Mouse (Mus musculus): ENCODE measurements at regions not wholly inside any gene's neighbourhood (a gene's known extent, or its start where the extent isn't known, plus 50 kb on each side); places are given as distances from the start of the nearest gene placed in this dataset.

GRCm38 (mm10) chr10:16438414-16438813 lies 1284.6 kb upstream of the Cited2 start:
- no peak for DNase-seq (ENCODE audit: low spot score in 2 of 2)

- no peak for DNase-seq (ENCODE audit: low spot score in 2 of 2)
Measured at GRCm38 (mm10) chr10:16440932-16441640, 1281.9 kb upstream of the Cited2 start.

DNA sequence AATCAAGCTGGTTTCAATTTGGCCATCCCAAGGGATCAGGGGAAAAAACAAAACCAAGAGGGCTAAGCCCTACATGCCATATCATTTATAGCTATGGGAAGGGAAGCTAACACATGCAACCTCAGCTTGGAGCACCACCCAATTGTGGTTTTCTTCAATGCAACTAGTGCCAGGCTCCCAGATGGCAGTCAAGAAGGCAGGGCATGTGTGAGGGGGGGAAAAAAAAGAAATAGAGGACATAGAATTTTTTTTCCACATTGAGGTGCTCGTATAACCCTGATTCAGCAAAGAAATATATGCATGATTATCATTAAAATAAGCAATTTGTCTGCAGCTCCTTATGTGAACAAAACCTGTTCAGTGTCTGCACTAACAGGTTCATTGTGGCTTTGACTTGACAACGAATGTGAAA lies 1281.4 kb upstream of the Cited2 start:
- DNase-seq (ENCODE audit: low spot score in 2 of 2) = no peak

DNA sequence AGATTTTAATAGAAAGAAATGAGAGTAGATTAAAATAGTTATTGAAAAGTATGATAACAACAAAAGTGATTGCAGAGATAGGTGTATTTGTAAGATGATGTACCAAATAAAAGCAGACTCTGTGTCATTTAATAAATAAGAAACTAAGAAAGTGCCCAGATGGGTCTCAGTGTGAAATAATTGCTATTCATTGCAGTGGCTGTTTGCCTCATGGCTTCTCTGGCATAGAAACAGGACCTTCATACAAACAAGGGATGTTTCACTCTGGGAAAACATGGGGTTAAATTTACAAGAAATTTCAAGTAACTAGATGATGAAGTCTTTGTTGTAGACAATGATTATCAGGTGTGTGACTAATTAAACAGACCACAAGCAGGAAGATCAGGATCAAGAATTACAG lies 1279.1 kb upstream of the Cited2 start:
- no peak for DNase-seq (ENCODE audit: low spot score in 2 of 2)

DNA sequence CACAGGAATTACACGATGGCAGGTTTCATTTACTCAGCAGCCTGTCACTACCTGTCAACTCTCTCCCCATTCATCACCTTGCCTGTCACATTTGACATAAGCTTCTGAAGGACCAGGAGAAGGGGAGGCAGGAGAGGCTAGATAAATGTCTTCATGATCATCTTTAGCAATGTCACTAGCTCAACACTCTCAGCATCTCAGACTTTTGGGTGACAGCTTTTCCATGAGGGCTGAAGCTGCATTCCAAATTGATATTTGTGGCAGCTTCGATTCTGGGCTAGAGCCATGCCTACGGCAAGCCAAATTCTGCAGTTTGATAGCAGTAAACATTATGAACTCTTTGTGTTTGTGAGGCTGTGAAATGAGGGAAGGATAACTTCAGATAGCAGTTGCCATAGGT lies 1255.1 kb upstream of the Cited2 start:
- DNase-seq (ENCODE audit: low spot score in 2 of 2) = no peak

GRCm38 (mm10) chr10:16469711-16470110 lies 1253.3 kb upstream of the Cited2 start:
- DNase-seq (ENCODE audit: low spot score in 2 of 2) = no peak

GRCm38 (mm10) chr10:16473952-16474521 lies 1249.0 kb upstream of the Cited2 start:
- DNase-seq (ENCODE audit: low spot score in 2 of 2) = no peak

GRCm38 (mm10) chr10:16498580-16498979 lies 1224.4 kb upstream of the Cited2 start:
- no peak for DNase-seq (ENCODE audit: low spot score in 2 of 2)

DNA sequence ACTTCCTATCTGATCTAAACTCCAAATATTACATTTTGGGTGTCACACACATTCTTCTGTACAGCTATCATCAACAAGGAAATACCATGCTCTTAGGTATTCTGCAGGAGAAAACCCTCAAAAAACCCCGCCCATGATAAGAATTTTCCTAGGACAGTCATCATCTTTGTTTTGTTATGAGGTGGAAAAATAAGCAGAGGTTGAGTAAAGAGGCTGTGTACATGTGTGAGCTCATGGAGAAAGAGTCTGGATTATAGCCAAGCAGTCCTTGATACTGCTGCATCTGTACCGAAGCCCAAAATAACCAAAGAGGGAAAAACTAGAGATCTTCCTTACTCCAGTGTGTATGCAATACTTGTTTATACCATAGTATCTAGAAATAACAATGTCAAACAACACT lies 1215.3 kb upstream of the Cited2 start:
- DNase-seq (ENCODE audit: low spot score in 2 of 2) = no peak

DNA sequence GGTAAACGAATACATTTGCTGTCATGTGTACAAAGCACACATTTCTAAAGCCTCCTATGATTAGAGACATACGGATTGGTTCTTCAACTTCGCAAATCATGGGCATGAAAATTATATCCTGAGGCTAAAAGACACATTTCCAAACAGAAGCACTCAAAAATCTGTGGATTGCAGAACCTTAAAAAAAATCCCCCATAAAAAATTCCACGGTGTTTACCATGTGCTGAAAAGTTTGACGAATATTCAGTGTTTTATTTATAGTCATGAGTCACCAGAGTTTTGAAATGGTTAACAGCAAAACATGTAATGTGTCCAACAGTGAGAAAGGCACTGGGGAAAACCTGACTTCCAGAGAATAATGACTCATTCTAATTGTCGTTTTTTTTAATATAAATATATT lies 1214.9 kb upstream of the Cited2 start:
- DNase-seq (ENCODE audit: low spot score in 2 of 2) = no peak

- no peak for DNase-seq (ENCODE audit: low spot score in 2 of 2)
Measured at GRCm38 (mm10) chr10:16514656-16515055, 1208.4 kb upstream of the Cited2 start.

DNA sequence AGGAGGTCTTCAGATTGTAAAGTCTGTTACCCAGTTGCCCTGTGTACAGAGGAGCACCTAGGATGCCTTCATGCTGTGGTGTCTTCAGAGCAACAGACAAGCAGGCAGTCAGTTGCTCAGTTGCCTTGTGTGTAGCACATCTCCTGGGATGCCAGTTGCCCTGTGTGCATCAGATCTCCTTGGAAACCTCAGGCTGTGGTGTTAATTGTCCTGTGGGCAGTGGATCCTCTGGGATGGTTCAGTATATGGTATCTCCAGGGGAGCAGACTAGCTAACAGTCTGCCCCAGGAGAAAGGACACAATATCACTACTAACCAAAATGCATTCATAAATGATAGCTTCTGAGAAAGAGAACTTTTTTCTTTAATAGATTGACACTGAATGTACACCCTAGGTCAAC lies 1201.1 kb upstream of the Cited2 start:
- DNase-seq (ENCODE audit: low spot score in 2 of 2) = no peak

DNA sequence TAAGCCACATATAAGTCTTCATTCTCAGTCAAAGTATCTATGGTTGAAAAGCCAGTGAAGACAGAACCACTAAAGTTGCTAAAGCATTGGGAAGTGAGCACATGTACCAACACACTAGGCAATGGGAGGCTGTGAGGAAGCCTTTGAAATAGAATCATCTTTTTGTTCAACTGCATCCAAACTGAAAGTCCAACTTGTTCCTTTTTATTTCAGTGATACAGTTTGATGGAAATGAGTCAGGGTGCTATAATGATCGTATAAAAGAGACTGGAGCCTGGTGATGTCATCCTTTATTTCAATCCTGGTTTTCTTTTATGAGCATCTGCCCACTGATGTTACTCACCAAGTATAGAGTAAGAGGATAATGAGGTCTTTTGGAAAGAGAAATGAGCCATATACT lies 1198.9 kb upstream of the Cited2 start:
- DNase-seq (ENCODE audit: low spot score in 2 of 2) = no peak

DNA sequence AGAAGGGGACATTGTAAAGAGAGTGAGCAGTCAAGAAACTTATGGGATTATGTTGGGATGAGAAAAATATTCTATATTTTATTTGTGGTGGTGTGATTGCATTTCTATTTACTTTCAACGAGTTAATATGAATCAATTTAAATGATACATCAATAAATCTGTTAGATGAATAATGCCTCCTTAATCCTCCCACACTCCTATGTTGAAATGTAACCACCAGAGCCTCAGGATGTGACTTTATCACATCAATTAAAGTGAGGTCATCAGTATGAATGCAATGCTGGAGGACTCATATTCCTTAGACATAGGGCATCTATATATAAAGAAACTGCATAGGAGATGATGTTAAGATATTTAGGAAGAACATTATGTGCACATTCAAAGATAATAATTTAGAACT lies 1195.3 kb upstream of the Cited2 start:
- DNase-seq (ENCODE audit: low spot score in 2 of 2) = no peak

- no peak for DNase-seq (ENCODE audit: low spot score in 2 of 2)
Measured at GRCm38 (mm10) chr10:16537660-16538059, 1185.4 kb upstream of the Cited2 start.

GRCm38 (mm10) chr10:16538379-16538778 lies 1184.6 kb upstream of the Cited2 start:
- no peak for DNase-seq (ENCODE audit: low spot score in 2 of 2)

DNA sequence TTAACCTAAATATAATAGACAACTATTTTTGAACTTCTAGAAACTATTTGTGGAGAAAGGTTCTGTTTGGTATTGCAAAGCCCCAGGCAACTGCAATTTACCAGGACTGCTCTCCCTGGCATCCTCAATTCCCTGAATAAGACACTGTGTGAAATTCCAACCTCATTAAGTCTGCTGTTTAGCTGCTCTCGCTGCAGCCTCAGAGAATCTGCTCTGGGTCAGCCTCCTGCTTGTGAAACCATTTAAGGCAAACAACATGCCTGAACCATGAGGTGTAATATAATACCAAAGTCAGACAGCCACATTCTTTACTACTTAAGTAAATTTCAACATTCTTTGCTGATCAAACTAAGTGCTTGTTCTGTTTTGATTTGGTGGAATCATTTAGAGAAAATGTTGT lies 1177.6 kb upstream of the Cited2 start:
- no peak for DNase-seq (ENCODE audit: low spot score in 2 of 2)

DNA sequence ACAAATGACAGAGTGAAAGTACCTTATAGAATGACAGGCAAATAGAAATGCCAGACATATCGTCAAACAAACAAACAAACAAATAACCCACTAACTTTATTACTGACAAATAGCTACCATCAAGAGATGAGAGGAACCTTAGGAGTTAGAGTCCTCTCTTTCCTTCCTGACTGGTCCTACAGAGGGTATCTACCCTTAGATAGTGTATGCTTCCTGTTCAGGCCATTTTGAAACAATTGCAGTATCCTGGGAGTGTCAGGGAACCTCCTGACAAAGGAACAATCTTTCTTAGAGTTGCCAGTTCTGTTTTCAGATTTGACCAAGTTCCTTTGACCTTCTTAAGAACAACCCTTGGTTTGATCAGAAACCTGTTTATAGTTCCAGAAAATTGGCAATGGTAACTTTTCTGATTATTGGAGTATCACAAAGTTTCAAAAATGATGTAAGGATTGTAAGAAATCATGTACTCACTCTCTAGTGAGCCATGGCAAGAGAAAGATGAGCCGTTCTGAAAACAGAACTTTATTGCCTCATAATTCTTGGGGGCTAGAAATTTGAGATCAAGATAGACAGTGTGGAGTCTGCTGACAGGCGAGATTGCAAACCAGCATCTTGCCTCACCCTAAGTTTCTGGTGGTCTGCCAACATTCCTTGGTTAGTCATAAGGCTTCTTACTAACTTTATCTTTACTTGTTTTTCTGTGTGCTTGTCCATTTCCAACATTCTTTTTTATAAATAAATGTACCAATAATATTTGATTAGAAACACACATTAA lies 1170.0 kb upstream of the Cited2 start:
- DNase-seq (ENCODE audit: low spot score in 2 of 2) = no peak

- no peak for DNase-seq (ENCODE audit: low spot score in 2 of 2)
Measured at GRCm38 (mm10) chr10:16574568-16574967, 1148.5 kb upstream of the Cited2 start.

- no peak for DNase-seq (ENCODE audit: low spot score in 2 of 2)
Measured at GRCm38 (mm10) chr10:16578554-16579078, 1144.4 kb upstream of the Cited2 start.

GRCm38 (mm10) chr10:16580200-16580599 lies 1142.8 kb upstream of the Cited2 start:
- DNase-seq (ENCODE audit: low spot score in 2 of 2) = no peak

GRCm38 (mm10) chr10:16588833-16589232 lies 1134.2 kb upstream of the Cited2 start:
- DNase-seq (ENCODE audit: low spot score in 2 of 2) = no peak

- no peak for DNase-seq (ENCODE audit: low spot score in 2 of 2)
Measured at GRCm38 (mm10) chr10:16589399-16589798, 1133.6 kb upstream of the Cited2 start.
